Mouse (Mus musculus) kidney, adult 11 months (tissue): ENCODE results near the gene Cdk14.
A peak's percentile ranks its signal among the peaks of the same experiment; 100 is the strongest.

Experiments
- DNase-seq: peaks from one replicate; pipeline ENCODE4 v3.0.0; 2022

The Cdk14 gene

GRCm38 (mm10) chr5:5419992-5420455 lies at the start of gene Cdk14:
TSS of gene Cdk14 (minus strand) at chr5:5420312.
- DNase-seq: no peak

- no peak for DNase-seq
Observed at GRCm38 (mm10) chr5:5465256-5465655, 45.1 kb upstream of the Cdk14 start.

GRCm38 (mm10) chr5:5431746-5432438 lies 11.8 kb upstream of the Cdk14 start:
- no peak for DNase-seq

- no peak for DNase-seq
Observed at GRCm38 (mm10) chr5:5423723-5424171, 3.6 kb upstream of the Cdk14 start.

- DNase-seq: no peak
Observed at GRCm38 (mm10) chr5:5423081-5423480, 3.0 kb upstream of the Cdk14 start.

- DNase-seq: no peak
Observed at GRCm38 (mm10) chr5:5421439-5421838, 1.3 kb upstream of the Cdk14 start.

- DNase-seq: no peak
Observed at GRCm38 (mm10) chr5:5419253-5419652, 859 bp downstream of the Cdk14 start.

- no peak for DNase-seq
Observed at GRCm38 (mm10) chr5:5414835-5415234, 5.3 kb downstream of the Cdk14 start.

- no peak for DNase-seq
Observed at GRCm38 (mm10) chr5:5411886-5412285, 8.2 kb downstream of the Cdk14 start.

GRCm38 (mm10) chr5:5401986-5402385 lies 18.1 kb downstream of the Cdk14 start:
- no peak for DNase-seq

GRCm38 (mm10) chr5:5392786-5393185 lies 27.3 kb downstream of the Cdk14 start:
- DNase-seq: no peak

GRCm38 (mm10) chr5:5380731-5381718 lies 39.1 kb downstream of the Cdk14 start:
- DNase-seq: no peak

- DNase-seq: peak; percentile 22
Observed at GRCm38 (mm10) chr5:5379870-5380730, 40.0 kb downstream of the Cdk14 start.

- DNase-seq: no peak
Observed at GRCm38 (mm10) chr5:5379501-5379869, 40.6 kb downstream of the Cdk14 start.

- no peak for DNase-seq
Observed at GRCm38 (mm10) chr5:5374393-5374792, 45.7 kb downstream of the Cdk14 start.

- DNase-seq: no peak
Observed at GRCm38 (mm10) chr5:5373541-5373940, 46.6 kb downstream of the Cdk14 start.

GRCm38 (mm10) chr5:5372936-5373335 lies 47.2 kb downstream of the Cdk14 start:
- no peak for DNase-seq

- DNase-seq: no peak
Observed at GRCm38 (mm10) chr5:5372354-5372753, 47.8 kb downstream of the Cdk14 start.

- no peak for DNase-seq
Observed at GRCm38 (mm10) chr5:5370322-5371082, 49.6 kb downstream of the Cdk14 start.

- no peak for DNase-seq
Observed at GRCm38 (mm10) chr5:5368389-5369164, 51.5 kb downstream of the Cdk14 start.

GRCm38 (mm10) chr5:5367550-5367949 lies 52.6 kb downstream of the Cdk14 start:
- DNase-seq: no peak
